Mouse (Mus musculus): ENCODE measurements around the gene Gm826.

Gm826 gene

DNA sequence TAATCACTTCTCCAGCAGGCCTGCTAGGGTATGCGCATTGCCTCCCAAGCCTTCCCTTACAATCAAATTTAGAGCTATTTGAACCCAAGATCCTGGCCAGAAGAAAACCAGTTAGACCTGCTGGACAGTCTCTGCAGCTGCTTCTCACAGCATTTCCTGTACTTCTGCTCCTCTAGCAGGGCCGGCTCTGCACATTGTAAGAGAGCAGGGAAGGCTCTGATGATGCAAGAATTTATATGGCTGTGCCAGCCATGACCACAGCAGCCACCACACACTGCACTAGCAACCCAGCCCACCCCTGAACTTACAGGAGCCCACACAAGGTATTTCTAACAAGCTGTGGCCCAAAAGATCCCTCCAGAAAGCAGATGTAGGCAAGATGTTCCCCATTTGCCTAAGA is 19.6 kb upstream of the Gm826 start:
- no peak for DNase-seq (ENCODE audit: low read depth)

DNA sequence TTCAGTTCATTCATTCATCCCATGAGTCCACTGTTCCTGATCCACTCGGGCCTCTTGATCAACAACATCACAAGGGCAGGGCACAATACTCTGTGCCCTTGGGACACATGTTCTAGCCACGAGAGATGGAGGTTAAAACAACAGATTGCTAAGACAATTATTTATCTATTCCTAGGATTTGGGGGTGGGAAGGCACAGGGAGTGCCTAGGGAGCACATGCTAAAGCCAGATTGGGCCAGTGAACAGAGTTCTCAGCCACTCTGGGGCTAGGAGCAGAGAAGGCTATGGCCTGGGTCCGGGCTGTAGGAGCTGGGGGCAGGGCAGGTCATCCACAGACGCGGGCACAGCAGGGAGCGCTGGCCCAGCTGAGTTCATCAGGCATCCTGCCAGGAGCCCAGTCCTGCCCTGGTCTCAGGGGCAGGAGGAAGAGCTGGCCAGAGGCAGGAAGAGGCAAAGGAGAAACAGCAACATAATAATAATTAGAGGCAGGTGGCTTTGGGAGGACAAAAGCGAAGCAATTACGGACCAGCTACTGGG is 17.1 kb upstream of the Gm826 start:
- no peak for DNase-seq (ENCODE audit: low read depth)

DNA sequence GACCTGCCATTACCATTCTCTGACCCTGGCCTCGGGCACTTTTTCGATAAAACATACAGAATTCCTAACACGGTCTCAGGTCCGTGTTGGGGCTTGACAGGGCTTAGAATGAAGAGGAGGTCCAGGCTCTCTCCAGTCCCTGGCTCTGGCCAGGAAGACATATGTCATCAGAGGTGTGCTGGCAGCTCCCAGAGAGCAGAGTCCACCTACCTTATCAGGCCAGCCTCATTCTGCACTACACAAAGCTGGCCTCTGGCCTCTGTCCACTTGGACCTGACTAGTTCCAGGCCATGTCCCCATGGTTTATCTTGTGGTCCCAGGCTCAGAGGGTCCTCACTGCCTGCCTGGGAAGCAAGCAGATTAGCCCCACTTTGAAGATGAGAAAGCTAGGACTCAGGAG is 15.6 kb upstream of the Gm826 start:
- no peak for DNase-seq (ENCODE audit: low read depth)

DNA sequence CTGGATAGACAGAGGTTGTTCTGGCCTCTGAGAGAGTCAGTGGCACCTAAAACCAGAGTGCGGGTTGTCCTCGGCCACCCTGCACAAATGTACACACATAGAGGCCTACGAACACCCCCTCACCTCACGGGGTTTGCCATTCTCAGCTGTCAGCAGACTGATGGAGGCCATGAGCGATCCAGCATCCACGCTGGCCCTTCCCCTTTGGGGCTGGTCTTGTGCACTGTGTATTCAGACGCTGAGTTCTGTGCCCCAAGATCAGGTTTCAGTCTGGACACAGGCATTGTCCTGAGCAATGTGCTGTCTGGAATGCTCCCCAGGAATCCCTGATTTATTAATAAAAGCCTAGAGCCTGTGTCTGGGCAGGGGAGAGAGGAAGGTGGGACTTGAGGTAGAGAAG is 14.8 kb upstream of the Gm826 start:
- DNase-seq (ENCODE audit: low read depth), result no peak

DNA sequence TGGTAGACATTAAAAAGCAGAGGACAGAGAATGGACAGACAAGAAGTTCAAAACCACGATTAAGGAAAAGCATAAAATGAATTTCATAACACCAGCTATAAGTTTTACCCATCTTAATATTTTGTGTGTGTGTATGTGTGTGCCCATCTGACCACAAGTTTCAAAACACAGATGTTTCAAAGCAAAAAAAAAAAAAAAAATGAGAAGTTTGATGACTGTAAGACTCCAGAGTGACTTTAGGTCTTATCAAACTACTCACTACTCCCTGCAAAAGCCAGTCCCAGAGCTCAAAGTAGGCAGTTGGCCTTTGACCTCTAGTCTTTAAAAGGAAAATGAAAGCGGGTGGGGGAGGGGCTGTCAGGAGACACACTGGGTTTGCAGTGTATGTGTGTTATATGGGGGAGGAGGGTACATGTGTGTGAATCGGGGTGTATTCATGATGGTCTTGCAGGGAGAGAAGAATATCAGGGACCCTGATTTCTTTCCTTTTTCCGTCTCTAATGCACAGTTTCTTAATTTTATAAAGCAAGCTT is 14.2 kb upstream of the Gm826 start:
- no peak for DNase-seq (ENCODE audit: low read depth)

DNA sequence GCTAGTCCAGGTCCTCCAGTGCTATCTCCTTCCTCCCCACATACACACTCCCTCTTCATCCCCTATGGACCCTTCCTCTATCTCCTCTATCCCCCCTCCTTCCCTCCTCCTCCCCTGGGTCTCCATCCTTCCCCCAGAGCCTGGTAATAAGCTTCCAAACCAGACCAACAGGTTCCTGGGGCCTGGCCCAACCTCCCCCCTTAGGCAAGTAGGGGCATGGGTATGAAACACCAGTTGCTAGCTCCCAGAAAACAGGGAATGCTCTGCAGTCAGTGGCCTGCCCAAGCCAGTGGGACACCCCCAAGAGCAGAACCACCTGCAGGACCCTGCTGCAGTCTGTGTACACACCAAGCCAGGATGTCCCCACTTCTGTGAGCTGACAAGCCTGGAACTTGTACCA is 11.7 kb upstream of the Gm826 start:
- no peak for DNase-seq (ENCODE audit: low read depth)

DNA sequence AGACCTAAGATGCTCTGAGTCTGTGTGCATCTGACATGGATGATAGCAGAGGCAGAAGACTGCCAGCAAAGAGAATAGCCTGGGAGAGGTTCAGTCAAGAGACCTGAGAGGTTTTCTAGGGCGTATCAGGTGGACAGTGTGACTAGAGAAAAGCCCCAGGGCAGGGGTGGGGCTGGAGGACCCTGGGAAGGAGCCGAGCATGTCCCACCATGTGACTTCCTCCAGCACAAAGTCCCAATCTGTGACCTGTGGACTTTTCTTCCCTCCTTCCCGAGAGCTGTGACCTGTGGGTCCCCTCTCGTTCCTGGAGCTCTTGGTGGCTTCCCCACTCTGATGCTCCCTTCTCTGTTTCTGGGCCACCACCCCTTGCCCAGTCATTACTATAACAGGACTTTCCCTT is 6.2 kb upstream of the Gm826 start:
- no peak for DNase-seq (ENCODE audit: low read depth)

DNA sequence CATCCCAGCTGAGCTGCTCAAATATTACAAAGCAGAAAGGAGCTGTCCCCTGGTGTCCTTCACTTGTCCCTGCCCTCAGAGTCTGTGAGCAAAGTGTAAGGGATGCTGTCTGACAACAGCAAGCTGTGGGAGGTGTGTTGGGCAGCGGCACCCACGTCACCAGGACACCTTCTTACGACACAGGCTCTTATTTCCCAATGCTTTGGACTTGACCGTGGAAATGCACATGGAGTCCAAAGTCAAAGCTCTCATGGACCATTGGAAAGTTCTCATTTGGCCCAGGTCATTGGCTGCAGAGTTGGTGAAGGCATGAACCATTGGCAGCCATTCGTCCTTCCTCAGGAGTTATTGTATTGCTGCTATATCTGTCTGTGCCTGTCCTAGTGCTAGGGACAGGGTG is 5.6 kb upstream of the Gm826 start:
- DNase-seq (ENCODE audit: low read depth), result no peak

DNA sequence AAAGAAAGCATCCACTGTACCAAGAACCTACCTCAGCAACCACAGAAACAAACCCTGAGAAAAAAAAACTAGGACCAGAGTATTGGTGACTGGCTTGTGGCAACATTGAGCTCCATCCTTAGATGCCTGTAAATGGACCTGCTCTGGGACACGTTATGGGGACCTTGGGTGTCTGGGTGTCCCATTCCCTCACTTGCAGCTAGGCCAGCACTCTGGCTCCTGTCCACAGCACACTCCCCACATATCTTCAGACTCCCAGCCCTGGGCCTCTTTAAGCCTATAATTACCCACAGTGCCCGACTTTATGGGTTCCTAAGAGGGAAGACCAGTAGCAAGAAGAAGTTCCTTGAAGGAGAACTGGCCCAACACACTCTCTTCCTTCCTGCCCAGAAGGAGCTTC is 2.1 kb upstream of the Gm826 start:
- DNase-seq (ENCODE audit: low read depth), result no peak

DNA sequence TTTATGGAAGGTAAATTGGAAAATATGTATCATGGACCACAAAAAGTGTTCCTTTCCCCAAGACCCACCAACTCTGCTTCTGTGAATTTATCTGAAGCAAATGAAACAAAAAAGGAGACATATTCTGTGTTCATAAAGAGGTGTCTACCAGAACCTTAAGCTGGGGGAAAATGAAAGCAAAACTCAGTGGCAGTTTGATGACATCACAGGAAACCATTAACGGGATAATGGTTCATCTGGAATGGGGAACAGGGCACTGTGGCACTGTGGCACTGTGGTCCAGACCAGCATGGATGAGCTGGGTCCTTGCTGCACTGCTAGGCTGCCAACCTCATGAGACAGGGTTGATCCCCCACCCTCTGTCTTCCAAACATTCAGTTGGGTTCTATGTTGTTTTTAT is 1.1 kb upstream of the Gm826 start:
- DNase-seq (ENCODE audit: low read depth), result no peak

DNA sequence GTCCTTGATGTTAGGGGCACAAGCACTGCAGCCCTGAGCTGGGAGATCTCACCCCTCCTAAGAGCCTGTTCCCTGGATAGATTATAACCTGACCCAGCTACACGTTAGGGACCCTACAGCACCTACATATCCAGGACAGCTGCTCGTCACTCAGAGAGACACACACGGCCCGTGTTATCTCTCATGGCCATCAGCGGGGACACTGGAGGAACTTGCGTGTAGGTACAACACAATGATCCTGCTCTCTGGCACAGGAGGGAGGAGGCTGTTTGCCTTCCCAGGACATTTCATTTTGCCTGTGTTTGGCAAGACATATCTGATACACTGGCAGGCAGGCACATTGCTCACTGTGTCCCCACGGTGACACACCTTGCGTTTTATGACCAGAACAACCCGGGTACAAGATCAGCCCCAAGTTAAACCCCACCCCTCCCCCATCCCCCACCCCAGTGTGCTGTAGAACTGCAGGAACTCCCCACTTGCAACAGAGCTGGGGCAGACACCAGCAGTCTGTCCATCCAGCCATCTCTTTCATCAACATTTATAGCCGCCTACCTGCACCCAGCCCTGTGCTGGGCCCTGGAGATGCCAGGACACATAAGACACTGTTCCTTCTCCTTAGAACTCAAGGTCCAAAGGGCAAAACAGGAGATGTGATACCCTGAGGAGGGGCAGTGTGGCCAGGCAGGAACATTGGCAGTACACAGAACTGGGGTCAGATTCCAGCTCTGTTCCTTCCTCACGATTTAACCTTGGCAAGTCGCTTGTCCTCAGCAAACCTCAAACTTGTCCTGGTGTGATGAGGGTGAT is 1.2 kb downstream of the Gm826 start:
- DNase-seq (ENCODE audit: low read depth), result no peak

DNA sequence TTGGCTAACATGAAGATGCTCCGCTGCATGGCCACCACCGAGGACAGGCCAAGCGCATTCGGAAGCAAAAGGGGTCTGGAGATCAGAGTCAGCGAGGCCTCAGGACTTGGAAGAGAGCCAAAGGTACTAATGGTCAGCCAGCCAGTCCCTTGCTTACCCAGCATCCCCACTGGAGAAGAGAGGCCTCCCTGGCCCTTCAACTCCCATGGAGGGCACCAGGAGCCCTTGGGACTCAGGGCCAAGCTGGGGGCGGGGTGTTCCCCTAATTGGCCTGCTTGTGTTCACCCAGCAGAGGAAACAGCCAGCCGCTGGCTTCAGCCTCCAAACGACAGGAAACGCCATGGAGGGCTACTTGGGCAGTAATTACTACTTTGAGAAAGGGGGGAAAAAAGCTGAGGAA is 5.1 kb downstream of the Gm826 start:
- DNase-seq (ENCODE audit: low read depth), result no peak

DNA sequence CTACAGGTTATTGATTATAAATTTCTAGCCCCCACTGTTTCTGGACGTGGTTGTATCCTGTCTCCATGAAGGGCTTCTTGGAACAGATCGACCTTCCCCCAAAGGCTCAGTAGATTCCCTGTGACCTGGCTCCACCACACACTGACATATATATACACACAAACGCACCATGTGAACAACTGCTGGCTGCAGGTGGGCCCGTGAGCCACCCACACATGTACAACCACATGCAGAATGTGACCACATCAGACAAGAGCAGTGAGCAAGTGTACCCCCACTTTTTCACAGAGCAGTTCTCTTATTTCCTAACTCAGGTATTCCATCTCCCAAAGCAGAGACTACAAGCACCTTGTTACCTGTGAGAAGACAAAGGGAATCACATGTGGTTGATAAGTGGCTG is 6.2 kb downstream of the Gm826 start:
- no peak for DNase-seq (ENCODE audit: low read depth)

DNA sequence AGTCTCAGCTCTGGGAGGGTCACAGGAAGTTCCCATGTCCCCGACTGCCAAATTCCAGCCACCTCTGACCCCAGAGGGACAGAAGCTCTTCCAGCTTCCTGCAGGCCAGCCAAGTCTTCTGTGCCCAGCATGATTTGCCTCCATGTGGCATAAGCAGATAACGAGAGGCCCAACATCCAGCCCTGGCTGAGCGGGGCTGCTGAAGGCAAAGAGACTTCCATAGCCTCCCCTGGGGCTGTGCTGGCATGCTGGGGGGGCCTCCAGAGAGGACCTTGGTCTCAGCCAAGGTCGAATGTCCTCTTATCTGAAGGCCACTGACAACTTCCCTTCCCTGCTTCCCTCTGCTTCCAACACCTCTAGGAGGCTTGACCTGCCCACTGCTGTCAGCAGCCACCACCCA is 6.8 kb downstream of the Gm826 start:
- DNase-seq (ENCODE audit: low read depth), result no peak

DNA sequence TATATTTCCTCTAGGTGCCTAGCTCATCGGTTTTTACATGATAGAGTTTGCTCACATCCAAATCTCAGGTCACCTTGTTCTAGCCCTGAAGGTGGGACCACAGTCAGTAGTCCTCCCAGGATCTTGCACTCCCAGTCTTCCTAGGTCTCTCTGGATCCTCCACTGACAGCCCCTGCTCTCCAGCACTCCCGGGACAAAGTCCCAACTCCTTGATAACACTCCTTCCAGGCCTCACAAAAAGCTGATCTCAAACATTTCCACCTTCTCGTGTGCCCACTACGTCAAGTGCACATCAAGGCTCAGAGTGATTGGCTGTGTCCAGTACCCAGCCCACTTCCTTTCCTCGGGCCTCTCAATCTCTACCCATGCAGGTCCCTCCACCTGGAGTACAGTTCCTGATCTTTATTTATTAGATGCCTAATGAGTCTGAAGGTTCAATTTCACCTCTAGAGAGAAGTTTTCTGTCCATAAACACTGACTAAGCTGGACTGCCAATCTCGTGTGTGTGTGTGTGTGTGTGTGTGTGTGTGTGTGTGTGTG is 8.8 kb downstream of the Gm826 start:
- no peak for DNase-seq (ENCODE audit: low read depth)

DNA sequence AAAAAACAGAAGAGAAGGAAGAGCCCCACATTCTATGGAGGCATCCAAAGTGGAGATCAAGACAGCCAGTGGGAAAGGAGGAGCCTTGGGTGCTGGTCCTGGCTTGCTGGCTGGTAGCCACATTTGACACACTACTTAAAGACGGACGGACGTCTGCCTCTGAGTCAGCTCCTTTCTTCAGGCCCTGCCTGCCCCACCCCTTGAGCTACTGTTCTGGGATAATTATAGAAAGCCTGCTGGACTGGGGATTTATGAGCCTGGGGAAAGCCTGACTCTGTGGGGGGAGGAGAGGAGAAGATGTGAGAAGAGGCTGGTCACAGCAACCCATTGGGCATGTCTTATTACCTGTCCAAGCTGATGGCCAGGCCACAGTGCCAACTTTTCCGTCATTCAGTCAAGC is 12.1 kb downstream of the Gm826 start:
- DNase-seq (ENCODE audit: low read depth), result no peak

DNA sequence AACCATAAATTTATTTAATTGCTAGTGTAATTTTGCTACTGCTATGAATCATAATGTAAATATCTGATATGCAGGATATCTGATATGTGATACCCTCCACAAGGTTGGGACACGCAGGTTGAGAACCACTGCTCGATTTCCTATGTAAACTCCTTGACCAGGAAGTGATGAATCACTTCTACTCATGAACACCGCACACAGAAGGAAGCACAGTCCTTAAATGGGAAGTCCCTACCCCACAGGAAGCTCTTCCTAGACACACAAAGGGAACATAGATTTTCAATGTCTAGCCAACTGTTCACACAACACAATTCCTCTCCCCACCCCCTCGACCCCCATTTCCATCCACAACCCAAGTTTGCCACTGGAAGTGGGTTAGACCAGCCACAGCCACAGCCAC is 15.7 kb downstream of the Gm826 start:
- DNase-seq (ENCODE audit: low read depth), result no peak

DNA sequence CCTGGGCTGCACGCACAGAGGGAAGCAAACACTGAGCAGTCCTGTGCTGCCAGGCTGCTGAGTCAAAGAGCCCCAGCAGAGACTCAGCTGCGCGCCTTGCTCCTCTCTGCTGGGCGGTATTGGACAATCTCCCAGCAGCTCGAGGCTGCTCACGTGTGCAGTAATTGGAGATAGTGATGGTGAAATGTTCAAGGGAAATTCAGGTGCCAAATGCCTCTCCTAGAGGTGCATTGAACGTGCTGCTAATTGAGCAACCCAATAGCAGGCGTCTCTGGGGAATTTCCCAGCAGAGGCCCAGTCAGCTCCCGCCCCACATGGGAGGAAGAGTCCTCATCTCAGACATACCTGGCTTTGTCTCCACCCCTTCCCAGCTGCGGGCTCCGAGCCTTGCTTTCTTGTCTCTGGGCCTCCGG is 20.4 kb downstream of the Gm826 start:
- peak; percentile 18 for DNase-seq (ENCODE audit: low read depth)

DNA sequence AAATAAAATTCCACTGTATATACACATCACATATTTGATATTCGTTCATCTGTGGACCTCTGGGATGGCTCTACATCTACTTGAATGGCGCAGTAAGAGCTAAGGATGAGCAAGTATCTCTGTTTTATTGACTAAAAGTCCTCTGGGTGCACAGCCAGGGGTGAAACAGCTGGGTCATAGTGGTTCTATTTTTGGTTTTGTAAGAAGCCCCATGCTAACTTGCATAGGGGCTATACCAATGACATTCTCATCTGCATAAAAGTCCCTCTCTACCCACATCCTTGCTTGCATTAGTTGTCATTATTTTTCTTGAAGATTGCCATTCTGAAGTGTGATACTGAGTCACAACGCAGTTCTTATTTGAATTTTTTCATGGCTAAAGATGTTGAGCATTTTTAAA is 28.9 kb downstream of the Gm826 start:
- DNase-seq (ENCODE audit: low read depth), result no peak

DNA sequence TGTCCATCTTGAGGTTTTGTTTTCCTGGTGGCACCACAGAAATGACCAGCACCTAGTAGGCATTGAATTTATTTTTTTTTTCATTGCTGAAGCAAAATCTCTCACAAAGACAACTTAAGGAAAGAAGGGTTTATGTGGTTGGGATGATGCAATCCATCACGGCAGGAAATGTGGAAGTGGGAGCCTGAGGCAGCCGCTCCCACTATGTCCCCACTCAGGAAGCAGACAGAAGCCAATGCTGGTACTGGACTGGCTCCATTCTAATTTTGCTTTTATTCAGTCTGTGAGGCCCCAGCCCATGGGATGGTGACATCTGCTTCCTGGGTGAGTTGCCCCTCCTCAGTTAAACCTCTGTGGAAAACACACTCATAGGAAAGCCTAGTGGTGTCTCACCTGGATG is 30.0 kb downstream of the Gm826 start:
- no peak for DNase-seq (ENCODE audit: low read depth)

DNA sequence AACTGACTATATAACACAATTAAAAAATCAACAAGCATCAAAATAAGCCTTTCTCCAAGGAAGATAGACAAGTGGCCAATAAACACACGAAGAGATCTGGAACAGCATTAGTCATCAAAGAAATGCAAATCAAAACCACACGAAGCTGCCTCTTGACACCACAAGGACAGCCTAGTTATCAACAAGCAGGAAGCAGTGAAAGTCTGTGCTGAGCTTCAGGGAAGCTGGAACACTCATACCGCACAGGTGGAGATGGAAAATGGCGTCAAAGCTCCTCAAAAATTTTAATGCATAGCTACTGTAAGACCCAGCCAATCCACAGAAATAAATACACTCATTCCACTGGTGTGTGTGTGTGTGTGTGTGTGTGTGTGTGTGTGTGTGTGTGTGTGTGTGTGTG is 31.9 kb downstream of the Gm826 start:
- no peak for DNase-seq (ENCODE audit: low read depth)

DNA sequence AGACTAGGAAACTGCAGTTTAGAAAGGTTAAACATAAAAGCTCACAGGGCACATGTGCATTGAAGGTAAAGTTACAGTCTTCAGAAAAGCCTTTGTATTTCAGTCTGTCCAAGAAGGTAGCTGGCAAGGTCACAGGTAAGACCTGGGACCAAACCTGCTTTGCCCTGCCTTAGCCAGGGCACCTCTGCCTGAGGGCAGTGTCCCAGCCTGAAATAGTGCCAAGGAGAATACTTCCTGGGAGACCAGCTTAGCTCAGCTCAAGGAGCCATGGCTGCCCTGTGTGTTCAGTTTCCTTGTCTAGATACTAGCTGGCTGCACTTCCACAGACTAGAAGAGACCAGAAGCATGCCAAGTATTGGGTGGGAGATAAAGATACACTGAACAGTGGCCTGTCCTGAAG is 35.4 kb downstream of the Gm826 start:
- no peak for DNase-seq (ENCODE audit: low read depth)

DNA sequence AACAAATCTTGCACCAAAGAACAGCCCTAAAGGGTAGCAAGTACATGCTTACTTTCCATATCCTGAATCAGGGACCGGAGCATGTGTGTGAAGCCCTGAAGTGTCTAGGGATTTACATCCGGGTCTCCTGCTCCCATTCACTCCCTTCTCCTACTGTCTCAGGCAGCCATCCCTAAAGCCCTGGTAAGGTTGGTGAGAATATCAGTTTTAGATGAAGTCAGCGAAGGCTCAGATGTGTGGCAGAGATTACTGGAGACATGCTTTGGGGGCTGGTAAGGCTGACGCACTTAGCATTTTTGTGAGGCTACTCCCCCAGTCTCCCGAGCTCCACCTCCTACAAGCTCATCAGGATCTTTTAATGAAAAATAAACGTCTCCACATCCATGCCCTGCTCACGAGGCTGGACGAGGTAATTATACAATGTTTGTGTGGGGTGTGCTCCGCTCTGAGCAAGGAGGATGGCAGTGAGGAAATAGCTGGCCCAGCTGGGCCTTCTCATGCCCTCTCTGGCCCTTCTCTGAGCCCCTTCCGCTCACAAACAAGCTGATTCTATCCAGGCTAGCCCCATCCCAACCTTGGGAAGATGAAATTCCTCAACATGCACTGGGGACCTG is 45.3 kb downstream of the Gm826 start:
- DNase-seq (ENCODE audit: low read depth), result no peak

All from fibroblast of lung, adult 2 months (primary cell).